Mouse (Mus musculus) hindbrain, postnatal 0 days (tissue): ENCODE measurements around the gene Crygn. TPM values are rescaled to one million over a fixed set of nuclear protein-coding genes. Genes with fewer than 3 reads are reported as not detected.
A peak's percentile ranks its signal among the peaks of the same experiment; 100 is the strongest.

Source experiments
- ATAC-seq: fragments of 200-750 bp; cut with Nextera tagmentation; 2 replicates; pipeline ENCODE4 v1.8.0; 2017; ENCODE audit warnings: mild to moderate bottlenecking, moderate TSS enrichment, moderate library complexity
- DNase-seq: peaks from one replicate; pipeline ENCODE4 v3.0.0-alpha.2; 2015; ENCODE audit warnings: low spot score
- H3K27ac ChIP-seq: fragments of 300-500 bp; sonication (generic); 2 replicates; pipeline ENCODE4 v1.5.1; 2014; ENCODE audit warnings: mild to moderate bottlenecking
- H3K27me3 ChIP-seq: fragments of 300-500 bp; sonication (generic); 2 replicates; pipeline ENCODE4 v1.6.1; 2014; ENCODE audit warnings: low read length, mixed read lengths; ENCODE audit not compliant: insufficient read depth
- H3K36me3 ChIP-seq: fragments of 300-500 bp; sonication (generic); 2 replicates; pipeline ENCODE4 v1.6.1; 2014; ENCODE audit warnings: low read length, mixed read lengths; ENCODE audit not compliant: insufficient read depth
- H3K4me1 ChIP-seq: fragments of 300-500 bp; sonication (generic); 2 replicates; pipeline ENCODE4 v1.6.1; 2014; ENCODE audit warnings: antibody characterized with exemption, low read length, mixed read lengths; ENCODE audit not compliant: insufficient read depth
- H3K4me2 ChIP-seq: fragments of 300-500 bp; sonication (generic); 2 replicates; pipeline ENCODE4 v1.6.1; 2014; ENCODE audit warnings: low read depth, mild to moderate bottlenecking, low read length, moderate library complexity, mixed read lengths
- H3K4me3 ChIP-seq: fragments of 300-500 bp; sonication (generic); 2 replicates; pipeline ENCODE4 v1.5.1; 2014; ENCODE audit warnings: low read length
- H3K9ac ChIP-seq: fragments of 300-500 bp; sonication (generic); replicated peaks from 2 replicates; pipeline ENCODE4 v1.6.1; 2014; ENCODE audit warnings: mild to moderate bottlenecking, low read length, moderate library complexity, mixed read lengths
- H3K9me3 ChIP-seq: fragments of 300-500 bp; sonication (generic); 2 replicates; pipeline ENCODE4 v1.6.1; 2016; ENCODE audit warnings: low read length, mixed read lengths
- CTCF ChIP-seq: IDR thresholded peaks from 2 replicates; pipeline ENCODE4 v1.5.1; 2016; ENCODE audit warnings: antibody characterized with exemption, control low read depth, low read depth
- WGBS: fragments of 180-500 bp; shearing (Covaris S2); extraction: QIAGEN DNeasy Blood & Tissue Kit; methylation state at CpG from one replicate; pipeline ENCODE4 v1.1.7; 2014; 5-methylcytosine and 5-hydroxymethylcytosine counted together
- polyA plus RNA-seq: library from polyadenylated mRNA; unstranded; fragments of >200 nt; fragmentation: Nextera tagmentation; extraction: Ambion mirVana; gene quantifications from 2 replicates; pipeline ENCODE4 v1.2.1, GENCODE M21; 2015
- total RNA-seq: library from RNA; depleted of rRNA; stranded (reverse); fragments of >200 nt; gene quantifications from 2 replicates; pipeline ENCODE4 v1.2.3, GENCODE M21; 2014

Crygn gene
- total and polyA plus RNA-seq, 2 experiments from 2014 or later = 5.4 TPM; not detected in 1

DNA sequence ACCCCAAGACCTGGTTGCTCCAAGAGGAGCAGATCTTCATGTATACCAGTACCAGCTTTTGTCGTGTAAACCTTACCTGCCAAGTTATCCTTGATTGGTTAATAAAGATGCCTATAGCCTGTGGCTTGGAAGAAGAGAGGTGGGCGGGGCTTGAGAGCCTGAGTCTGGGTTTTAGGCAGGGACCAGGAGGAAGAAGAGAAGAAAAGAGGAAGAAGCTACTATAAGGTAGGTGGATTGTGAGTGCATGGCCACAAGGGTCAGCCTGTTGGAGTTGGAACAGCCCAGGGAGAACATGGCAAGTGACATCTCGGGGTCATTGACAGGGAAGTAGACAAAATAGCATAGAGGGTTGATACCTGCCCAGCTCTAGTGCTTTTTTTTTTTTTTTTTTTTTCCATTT, 38.0 kb downstream of the Crygn start:
- TF ChIP-seq CTCF = no peak
- H3K27me3 ChIP-seq = no peaks in the 10 kb centered on the region
- DNase-seq = no peak
- no peaks in the 10 kb centered on the region for H3K36me3 ChIP-seq
- ATAC-seq = no peak
- H3K9me3 ChIP-seq = no peaks in the 10 kb centered on the region
- H3K9ac ChIP-seq = no peak overlapping the region
- no peak overlapping the region for H3K4me3 ChIP-seq
- no peak overlapping the region for H3K27ac ChIP-seq
- no peak overlapping the region for H3K4me2 ChIP-seq
- H3K4me1 ChIP-seq = no peaks in the 10 kb centered on the region
- WGBS = 90% methylated on average over 3 of the region's 3 CpGs

DNA sequence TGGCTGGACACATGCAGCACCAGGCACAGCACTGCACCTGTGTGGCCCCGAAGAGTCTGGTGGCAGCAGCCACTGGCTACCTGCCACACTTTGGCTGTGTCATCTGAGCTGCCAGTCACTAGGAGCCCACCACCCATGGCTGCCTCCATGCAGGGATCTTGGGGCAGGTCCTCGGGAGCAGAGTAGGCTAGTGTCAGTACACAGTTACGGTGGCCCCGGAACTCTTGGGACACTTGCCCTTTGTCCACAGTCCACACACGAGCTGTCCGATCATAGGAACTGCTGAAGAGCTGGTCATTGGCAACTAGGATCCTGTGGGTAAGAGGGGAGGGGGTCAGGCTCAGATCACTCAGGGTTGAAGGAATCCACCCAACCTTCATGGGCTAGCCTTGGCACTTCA, 39.7 kb downstream of the Crygn start:
- no peak for DNase-seq
- Histone ChIP-seq H3K27me3 (no peaks in the 10 kb centered on the region), H3K36me3 (no peaks in the 10 kb centered on the region), H3K9ac (no peak overlapping the region), H3K4me3 (no peak overlapping the region), H3K4me1 (peaks cover 10% of the 10 kb centered on the region; the same call in 1 of the 2 replicates), H3K4me2 (no peak overlapping the region), H3K9me3 (no peaks in the 10 kb centered on the region), H3K27ac (no peak overlapping the region)
- WGBS = 95% methylated on average over 6 of the region's 6 CpGs
- TF ChIP-seq CTCF = no peak
- ATAC-seq = no peak

DNA sequence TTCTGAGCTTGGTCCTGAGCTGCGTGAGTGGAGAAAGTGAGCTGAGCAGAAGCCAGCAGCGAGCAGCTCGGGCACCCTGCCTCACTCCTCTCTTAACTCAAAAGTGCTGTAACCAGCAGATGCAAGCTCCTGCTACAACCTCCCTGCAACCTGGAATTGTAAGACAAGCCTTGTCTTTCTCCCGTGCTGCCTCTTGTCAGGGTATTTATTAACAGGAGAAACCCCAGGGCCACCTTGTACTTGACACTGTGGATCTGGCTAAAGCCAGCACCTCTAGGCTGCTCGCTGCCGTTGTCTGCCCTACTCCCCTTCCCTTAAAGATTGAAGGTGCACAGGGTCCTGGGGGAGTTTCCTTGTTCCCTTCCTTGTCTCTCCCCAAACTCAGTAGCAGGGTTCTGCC, 43.8 kb downstream of the Crygn start:
- WGBS = 69% methylated on average over 6 of the region's 6 CpGs
- Histone ChIP-seq H3K4me2 (no peak overlapping the region), H3K9me3 (no peaks in the 10 kb centered on the region), H3K9ac (no peak overlapping the region), H3K27ac (peak overlapping the region; percentile 36; the same call in 1 of the 2 replicates), H3K4me1 (peaks cover 10% of the 10 kb centered on the region; the same call in 1 of the 2 replicates), H3K4me3 (no peak overlapping the region), H3K27me3 (no peaks in the 10 kb centered on the region), H3K36me3 (peaks cover 8% of the 10 kb centered on the region; the same call in 1 of the 2 replicates)
- ATAC-seq (no peak), DNase-seq (no peak)
- no peak for TF ChIP-seq CTCF

DNA sequence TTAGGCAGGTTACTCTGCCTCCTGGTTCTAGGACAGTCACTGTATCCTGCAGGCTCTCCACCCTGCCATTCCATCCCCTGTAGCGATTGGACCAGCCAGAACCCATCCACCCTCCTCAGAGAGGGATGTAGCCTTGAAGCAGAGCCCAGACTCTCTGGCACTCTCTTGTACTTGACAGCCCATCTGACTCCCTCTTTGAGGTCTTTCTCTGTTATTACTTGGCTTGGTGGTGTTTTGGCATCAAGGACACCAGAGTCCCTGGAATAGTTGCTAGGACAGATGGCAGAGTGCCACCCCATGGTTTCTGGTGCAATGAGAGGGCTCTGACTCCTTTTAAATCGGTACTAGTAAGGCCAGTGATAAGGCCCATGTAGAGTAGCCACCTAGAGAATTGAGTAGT, 44.6 kb downstream of the Crygn start:
- 35% methylated on average over 2 of the region's 2 CpGs for WGBS

DNA sequence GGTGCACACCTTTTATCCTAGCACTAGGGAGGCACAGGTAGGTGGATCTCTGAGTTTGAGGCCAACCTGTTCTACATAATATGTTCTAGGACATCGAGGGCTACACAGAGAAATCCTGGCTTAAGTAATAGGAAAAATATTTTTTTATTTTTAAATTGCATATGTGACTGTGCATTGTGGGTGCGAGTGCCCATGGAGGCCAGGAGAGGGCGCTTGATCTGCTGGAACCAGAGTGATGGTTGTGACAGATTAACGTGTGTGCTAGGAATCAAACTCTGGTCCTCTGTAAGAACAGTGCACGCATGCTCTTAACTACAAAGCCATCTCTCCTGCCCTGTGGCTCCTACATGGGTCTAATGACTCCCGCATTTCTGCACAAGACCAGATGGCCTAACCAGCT, 46.2 kb downstream of the Crygn start:
- H3K4me2 ChIP-seq = no peak overlapping the region
- no peak overlapping the region for H3K9ac ChIP-seq
- DNase-seq (no peak), ATAC-seq (no peak)
- H3K9me3 ChIP-seq = no peaks in the 10 kb centered on the region
- H3K4me3 ChIP-seq = no peak overlapping the region
- peaks cover 10% of the 10 kb centered on the region; the same call in 1 of the 2 replicates for H3K4me1 ChIP-seq
- 99% methylated on average over 6 of the region's 6 CpGs for WGBS
- no peak overlapping the region for H3K27ac ChIP-seq
- TF ChIP-seq CTCF = peak; percentile 35
- peaks cover 30% of the 10 kb centered on the region for H3K36me3 ChIP-seq
- no peaks in the 10 kb centered on the region for H3K27me3 ChIP-seq

More for the DNA sequence above, 44.6 kb downstream of the Crygn start:
- Histone ChIP-seq H3K27me3 (no peaks in the 10 kb centered on the region), H3K9ac (no peak overlapping the region), H3K27ac (peak overlapping the region; percentile 32; the same call in 1 of the 2 replicates), H3K36me3 (peaks cover 16% of the 10 kb centered on the region), H3K4me3 (no peak overlapping the region), H3K9me3 (no peaks in the 10 kb centered on the region), H3K4me1 (peaks cover 10% of the 10 kb centered on the region; the same call in 1 of the 2 replicates), H3K4me2 (no peak overlapping the region)
- ATAC-seq (peak; percentile 89), DNase-seq (peak; percentile 87)
- TF ChIP-seq CTCF = no peak

DNA sequence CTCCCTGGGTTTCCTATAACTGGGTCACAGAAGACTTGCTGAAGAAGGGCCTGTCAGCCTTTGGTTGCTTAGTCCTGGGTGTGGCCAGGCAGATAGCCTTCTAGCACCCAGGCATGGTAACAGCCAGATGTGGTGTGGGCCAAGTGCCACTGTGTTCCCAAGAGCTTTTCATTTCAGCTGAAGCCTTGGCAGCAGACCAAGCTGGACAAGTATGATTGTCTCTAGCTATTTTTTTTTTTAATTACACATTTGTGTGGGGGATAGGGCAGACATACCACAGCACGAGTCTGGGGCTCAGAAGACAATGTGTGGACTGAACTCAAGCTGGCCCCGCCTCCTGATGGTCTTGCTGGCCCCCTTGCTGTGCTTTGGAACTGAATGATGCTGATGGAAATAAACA, 47.8 kb downstream of the Crygn start:
- DNase-seq (no peak), ATAC-seq (no peak)
- no peak overlapping the region for H3K9ac ChIP-seq
- TF ChIP-seq CTCF = no peak
- 46% methylated on average over 2 of the region's 2 CpGs for WGBS
- no peak overlapping the region for H3K4me3 ChIP-seq
- peaks cover 10% of the 10 kb centered on the region; the same call in 1 of the 2 replicates for H3K4me1 ChIP-seq
- no peak overlapping the region for H3K27ac ChIP-seq
- H3K36me3 ChIP-seq = peaks cover 46% of the 10 kb centered on the region
- H3K27me3 ChIP-seq = no peaks in the 10 kb centered on the region
- no peak overlapping the region for H3K4me2 ChIP-seq
- H3K9me3 ChIP-seq = no peaks in the 10 kb centered on the region

DNA sequence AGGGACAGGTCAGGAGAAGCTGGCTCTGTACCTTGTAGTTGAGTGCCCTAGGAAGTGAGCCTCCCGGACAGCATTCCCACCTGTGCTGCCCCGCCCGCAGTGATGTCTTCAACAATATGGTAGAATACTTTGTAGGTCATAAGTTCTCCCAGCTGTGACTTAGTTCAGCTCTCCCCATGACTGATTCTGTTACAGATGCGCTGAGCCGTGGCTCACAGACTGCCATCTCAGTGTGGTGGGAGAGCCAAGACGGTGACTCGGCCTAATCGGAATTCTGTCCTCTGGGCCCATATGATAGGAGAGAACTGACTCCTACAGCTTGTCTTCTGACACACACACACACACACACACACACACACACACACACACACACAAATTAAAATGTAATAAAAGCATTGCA, 53.2 kb downstream of the Crygn start:
- Histone ChIP-seq H3K27ac (no peak overlapping the region), H3K4me3 (no peak overlapping the region), H3K36me3 (peaks cover 83% of the 10 kb centered on the region), H3K4me2 (no peak overlapping the region), H3K27me3 (no peaks in the 10 kb centered on the region), H3K4me1 (no peaks in the 10 kb centered on the region), H3K9ac (no peak overlapping the region), H3K9me3 (no peaks in the 10 kb centered on the region)
- no peak for DNase-seq
- no peak for ATAC-seq
- WGBS = 93% methylated on average over 8 of the region's 8 CpGs
- TF ChIP-seq CTCF = no peak
